Mouse (Mus musculus): ENCODE results near the gene Anks1.
A peak's percentile ranks its signal among the peaks of the same experiment; 100 is the strongest.

Anks1 gene

GRCm38 (mm10) chr17:27908888-27909621, at the start of gene Anks1:
TSS of gene Anks1 (plus strand) at chr17:27909306.
- peak; percentile 91 for DNase-seq (ENCODE audit: low read depth, low spot score)

GRCm38 (mm10) chr17:27865461-27865860, 43.6 kb upstream of the Anks1 start:
- no peak for DNase-seq (ENCODE audit: low read depth, low spot score)

DNA sequence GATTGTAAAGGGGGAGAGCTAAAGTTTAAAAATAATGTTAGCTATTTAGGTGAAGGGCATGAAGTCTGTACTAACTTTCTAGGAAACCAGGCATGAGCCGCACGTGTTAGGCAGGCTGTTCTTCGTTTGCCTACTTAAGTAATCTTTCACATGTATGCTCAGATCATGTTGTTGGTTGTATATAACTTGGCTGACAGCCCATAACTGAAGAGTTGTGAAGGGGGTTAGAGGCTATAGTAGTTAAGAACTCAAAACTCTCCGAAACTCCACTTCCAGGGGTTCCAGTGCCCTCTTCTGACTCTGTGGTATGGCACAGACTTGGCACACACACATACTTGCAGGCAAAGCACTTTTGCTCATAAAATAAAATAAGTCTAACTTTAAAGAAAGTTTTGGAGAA, 42.4 kb upstream of the Anks1 start:
- no peak for DNase-seq (ENCODE audit: low read depth, low spot score)

GRCm38 (mm10) chr17:27871851-27872250, 37.3 kb upstream of the Anks1 start:
- DNase-seq (ENCODE audit: low read depth, low spot score), result no peak

DNA sequence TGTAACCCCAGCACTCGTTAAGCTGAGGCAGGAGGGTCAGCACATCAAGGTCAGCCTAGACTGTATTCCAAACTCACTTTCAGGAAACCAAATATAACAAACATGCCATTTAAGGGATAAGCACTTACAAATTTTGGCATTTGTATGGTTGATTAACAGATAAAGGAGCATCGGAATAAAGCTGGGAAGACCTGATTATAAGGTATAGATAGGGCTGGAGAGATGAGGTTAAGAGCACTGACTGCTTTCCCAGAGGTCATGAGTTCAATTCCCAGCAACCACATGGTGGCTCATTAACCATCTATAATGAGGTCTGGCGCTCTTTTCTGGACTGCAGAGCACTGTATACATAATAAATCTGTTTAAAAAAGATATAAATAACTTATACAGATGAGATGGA, 35.5 kb upstream of the Anks1 start:
- no peak for DNase-seq (ENCODE audit: low read depth, low spot score)

- DNase-seq (ENCODE audit: low read depth, low spot score), result no peak
Observed at GRCm38 (mm10) chr17:27874510-27874909, 34.6 kb upstream of the Anks1 start.

DNA sequence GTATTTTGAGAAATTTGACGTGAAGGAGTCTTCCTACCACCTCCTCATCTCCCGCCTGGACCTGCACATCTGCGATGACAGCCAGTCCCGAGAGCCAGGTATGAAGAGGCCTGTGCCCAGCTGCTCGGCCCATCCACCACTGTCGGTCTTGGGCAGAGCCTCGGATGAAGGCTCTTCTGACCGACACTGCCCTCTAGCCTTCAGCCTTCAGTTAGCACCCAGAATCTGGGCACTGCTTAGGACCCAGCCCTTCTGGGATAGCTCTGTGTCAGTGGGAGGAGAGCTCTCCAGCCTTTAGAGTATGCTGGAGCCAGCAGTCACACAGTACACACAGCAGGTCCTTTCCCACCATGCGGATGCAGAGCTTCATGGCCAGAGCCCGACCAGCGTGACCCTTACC, 27.6 kb upstream of the Anks1 start:
- DNase-seq (ENCODE audit: low read depth, low spot score), result no peak

GRCm38 (mm10) chr17:27883129-27883528, 26.0 kb upstream of the Anks1 start:
- no peak for DNase-seq (ENCODE audit: low read depth, low spot score)

GRCm38 (mm10) chr17:27883994-27884393, 25.1 kb upstream of the Anks1 start:
- no peak for DNase-seq (ENCODE audit: low read depth, low spot score)

GRCm38 (mm10) chr17:27886499-27887210, 22.5 kb upstream of the Anks1 start:
- no peak for DNase-seq (ENCODE audit: low read depth, low spot score)

DNA sequence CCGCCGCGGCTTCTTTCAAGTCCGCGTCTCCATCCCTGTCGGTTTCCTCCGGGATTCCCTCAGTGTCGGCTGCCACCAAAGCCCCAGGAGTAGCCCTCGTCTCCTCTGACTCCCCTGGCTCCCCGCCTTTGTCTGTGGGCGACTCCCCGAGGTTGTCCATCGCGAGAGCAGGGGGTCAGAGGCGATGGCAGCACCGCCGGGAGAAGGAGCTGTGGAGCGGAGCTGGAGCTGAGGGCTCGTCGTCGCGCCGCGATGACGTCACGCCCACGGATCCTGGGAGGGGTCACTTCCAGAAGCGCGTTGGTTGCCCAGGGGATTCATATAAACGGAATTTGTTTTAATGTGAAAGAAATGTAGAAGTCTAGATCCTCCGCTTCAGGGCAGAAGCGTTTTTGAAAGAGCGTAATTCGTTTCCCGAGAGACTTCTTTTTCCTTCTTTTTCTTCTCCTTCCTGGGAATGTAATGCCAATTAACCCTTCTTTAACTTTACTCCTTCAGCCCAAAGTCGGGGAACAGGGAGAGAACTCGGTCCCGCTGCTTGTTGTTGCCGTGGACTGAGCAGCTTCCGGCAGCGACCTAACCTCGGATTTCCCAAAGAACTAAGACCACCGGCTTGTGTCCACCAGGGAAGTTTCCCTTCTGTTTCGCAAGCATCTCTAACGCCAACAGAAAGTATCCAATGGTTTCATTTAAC, 1.4 kb upstream of the Anks1 start:
- peak; percentile 93 for DNase-seq (ENCODE audit: low read depth, low spot score)

- peak; percentile 83 for DNase-seq (ENCODE audit: low read depth, low spot score)
Observed at GRCm38 (mm10) chr17:27908206-27908887, 759 bp upstream of the Anks1 start.

DNA sequence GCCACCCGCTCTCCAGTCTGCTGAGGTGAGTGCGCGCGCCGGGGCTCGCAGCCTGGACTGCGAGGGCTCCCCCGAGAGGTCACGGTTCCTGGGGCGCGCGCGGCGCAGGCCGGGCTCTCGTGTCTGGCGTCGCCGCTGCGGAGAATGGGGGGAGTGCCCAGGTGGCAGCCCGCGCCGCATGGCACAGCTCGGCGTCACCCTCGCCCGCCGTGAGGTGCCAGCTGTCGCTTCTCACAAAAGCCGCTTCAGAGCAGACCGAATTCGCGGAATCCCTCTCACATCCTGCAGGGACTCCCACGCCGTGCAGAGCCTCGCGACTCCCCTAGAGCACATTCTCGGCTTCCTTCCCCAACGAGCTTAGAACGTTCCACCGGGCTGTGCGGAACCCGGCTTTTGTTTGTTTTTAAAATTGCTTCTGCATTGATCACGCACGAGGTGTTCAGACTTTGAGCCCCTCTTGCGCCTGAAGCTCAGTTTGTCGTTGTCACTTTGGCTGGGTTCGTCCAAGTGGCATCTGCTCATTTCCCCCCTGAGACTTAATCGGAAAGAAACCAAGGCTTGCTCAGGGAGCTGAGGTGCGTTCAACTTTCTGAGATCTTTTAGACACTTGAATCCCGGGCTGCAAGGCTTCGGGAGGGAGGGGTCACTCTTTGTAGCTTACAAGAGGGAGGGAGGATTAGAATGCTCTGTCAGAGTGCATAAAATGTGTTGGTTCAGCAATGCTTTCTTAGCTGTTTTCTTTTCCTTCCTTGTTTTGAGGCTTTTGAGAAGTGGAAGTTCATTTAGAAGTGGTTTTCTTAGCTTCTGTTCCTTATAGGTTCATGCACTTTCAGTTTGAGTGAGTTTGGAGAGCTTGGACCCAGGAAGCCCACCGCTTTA, 755 bp downstream of the Anks1 start, which contains the start of gene Taf11:
Gene Taf11, minus strand, starts transcription at position 223 of the 879 bp plus-strand sequence.
- DNase-seq (ENCODE audit: low read depth, low spot score), result no peak

GRCm38 (mm10) chr17:27911371-27911770, 2.3 kb downstream of the Anks1 start:
- DNase-seq (ENCODE audit: low read depth, low spot score), result no peak

DNA sequence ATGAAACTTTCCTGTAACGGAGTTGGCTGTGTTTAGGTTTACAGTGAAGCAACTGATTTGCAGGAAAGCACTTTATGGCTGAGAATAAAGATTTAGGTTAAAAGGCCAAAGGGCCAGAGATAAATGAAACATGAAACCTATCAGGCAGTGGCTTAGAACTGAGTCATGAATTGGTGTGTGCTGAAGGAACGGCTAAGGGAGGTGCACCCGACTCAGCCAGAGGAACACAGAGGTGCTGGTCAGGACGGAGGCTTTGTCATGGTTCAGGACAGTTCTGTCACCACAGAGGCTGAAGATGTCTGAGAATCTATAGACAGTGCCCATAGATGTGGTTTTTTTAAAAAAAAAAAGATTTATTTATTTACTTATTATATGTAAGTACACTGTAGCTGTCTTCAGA, 5.6 kb downstream of the Anks1 start:
- no peak for DNase-seq (ENCODE audit: low read depth, low spot score)

DNA sequence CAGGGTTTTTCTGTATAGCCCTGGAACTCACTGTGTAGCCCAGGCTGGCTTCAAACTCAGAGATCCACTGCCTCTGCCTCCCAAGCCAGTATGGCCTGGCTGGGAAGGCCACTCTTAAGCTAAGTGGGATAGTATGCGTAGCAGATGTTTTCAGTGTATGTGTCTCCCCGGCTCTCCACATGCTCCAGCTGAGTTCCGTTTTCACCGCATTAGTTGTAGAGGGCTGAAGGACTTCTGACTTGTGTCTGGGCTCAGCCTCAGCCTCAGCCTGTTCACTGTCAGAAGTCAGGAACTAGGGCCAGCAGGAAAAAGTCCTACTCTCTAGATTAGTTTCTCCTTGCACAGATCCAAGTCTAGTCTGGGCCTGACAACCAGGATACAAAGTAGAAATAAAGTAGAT, 7.3 kb downstream of the Anks1 start:
- DNase-seq (ENCODE audit: low read depth, low spot score), result no peak

GRCm38 (mm10) chr17:27920676-27921075, 11.6 kb downstream of the Anks1 start:
- DNase-seq (ENCODE audit: low read depth, low spot score), result no peak

GRCm38 (mm10) chr17:27922174-27922712, 13.1 kb downstream of the Anks1 start:
- no peak for DNase-seq (ENCODE audit: low read depth, low spot score)

- no peak for DNase-seq (ENCODE audit: low read depth, low spot score)
Observed at GRCm38 (mm10) chr17:27925054-27925453, 15.9 kb downstream of the Anks1 start.

- peak; percentile 12 for DNase-seq (ENCODE audit: low read depth, low spot score)
Observed at GRCm38 (mm10) chr17:27925504-27925903, 16.4 kb downstream of the Anks1 start.

- no peak for DNase-seq (ENCODE audit: low read depth, low spot score)
Observed at GRCm38 (mm10) chr17:27930291-27930690, 21.2 kb downstream of the Anks1 start.
